Mouse (Mus musculus): ENCODE results near the gene Fam149b. TPM values are rescaled to one million over a fixed set of nuclear protein-coding genes. Genes with fewer than 3 reads are reported as not detected.
A peak's percentile ranks its signal among the peaks of the same experiment; 100 is the strongest.

Fam149b gene
- total RNA-seq, 4 experiments from 2014 or later: 30.1 to 32.7 (median 30.5) TPM

DNA sequence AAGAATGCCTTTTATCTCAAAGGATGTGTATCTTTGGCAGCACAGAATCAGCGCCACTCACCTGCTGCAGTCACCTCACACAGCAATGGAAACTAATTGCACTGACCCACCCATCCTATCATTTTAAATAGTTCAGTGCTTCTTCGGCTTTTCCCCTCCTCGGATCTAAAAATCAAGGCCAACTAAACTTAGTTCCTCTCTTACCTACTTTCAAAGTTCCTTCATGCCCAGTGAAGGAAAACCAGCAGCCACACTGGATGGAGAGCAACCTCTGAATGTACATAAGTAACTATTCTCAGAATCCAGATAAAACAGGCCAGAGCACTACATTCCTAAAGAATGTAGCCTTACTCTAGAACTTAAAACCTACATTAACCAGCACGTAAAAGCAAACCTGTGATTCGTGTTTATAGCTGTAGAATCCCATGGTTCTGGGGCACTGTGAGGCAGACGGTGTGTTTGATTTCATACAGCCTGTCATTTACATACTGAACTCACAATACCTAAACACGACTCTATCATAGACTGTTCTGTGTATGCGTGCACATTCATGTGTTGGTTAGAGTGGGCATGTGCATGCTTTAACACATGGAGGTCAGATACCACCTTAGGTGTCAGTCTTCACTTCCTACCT is 41.6 kb downstream of the Fam149b start:
- DNase-seq (ENCODE audit: low spot score): no peak

DNA sequence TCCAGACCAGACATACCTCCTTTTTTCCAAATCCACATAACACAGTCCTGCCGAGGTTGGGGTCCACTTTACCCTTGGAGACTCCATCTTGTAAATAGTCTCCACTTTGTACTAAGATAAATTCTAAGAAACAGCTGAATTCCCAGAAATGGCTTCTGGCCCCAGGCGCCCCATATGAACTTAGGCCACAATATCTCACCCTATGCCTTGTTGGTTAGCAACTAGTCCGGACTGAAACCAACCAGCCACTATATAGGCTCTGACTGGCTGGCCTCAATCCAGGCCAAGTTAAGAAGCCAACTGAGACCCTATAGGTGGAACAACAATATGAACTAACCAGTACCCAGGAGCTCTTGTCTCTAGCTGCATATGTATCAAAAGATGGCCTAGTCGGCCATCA is 44.4 kb downstream of the Fam149b start:
- DNase-seq (ENCODE audit: low spot score): no peak

- DNase-seq (ENCODE audit: low spot score): peak; percentile 94
Measured at GRCm38 (mm10) chr14:20393205-20393913, 45.4 kb downstream of the Fam149b start, which contains the start of gene Mrps16. Gene Mrps16, minus strand, starts transcription at chr14:20393634.

- no peak for DNase-seq (ENCODE audit: low spot score)
Measured at GRCm38 (mm10) chr14:20397220-20397619, 49.3 kb downstream of the Fam149b start.

DNA sequence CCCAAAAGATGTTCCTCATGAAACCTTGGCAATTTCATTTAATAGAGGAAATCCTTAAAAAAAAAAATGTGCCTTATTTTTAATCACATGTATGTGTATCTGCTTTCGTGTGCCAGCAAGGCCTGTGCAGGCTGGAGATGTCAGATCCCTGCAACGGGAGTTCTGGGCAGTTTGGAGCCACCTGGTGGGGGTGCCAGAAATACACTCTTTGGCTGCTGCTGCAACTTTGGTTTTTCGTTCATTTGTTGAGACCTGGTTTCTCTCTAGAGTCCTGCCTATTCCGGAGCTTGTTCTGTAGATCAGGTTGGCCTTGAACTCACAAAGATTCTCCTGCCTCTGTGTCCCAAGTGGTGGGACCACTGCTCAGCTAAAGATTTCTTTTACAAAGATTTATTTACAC is 50.9 kb downstream of the Fam149b start:
- DNase-seq (ENCODE audit: low spot score): no peak

DNA sequence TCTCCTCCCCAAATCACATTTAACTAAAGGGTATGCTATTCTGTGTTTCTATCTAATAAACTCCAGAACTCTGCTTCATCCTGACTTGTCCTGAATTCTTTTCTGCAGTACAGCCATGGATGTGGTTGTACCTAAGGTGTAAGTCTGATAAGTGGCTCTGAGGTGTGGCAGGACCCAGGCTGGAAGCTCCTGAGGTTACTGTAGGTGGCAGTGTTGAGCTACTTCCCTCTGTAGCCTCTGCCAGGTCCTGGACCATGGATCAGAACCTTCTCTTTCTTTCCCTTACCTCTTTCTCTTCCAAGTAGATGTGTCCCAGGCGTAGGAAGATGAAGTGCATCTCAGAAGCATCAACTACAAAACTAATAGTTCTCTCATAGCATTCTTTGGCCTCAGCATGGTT is 52.1 kb downstream of the Fam149b start:
- DNase-seq (ENCODE audit: low spot score): no peak

DNA sequence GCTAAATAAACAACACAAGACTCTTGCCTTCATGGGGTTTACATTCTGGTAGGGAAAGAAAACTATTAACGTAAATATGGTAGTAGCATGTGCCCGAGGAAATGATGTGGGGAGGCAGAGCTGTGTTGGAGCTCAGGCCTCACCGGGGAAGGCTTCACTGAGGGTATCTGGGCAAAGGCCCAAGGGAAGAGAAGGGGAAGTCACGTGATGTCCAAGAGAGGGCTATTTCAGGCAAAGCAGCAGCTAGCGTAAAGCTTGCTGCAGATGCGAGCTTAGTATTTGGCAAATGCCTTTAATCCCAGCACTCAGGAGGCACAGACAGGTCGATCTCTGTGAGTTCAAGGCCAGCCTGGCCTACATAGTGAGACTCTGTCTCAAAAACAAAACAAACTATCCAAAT is 74.3 kb downstream of the Fam149b start:
- DNase-seq (ENCODE audit: low spot score): peak; percentile 9

- no peak for DNase-seq (ENCODE audit: low spot score)
Measured at GRCm38 (mm10) chr14:20423046-20423445, 75.1 kb downstream of the Fam149b start.

DNA sequence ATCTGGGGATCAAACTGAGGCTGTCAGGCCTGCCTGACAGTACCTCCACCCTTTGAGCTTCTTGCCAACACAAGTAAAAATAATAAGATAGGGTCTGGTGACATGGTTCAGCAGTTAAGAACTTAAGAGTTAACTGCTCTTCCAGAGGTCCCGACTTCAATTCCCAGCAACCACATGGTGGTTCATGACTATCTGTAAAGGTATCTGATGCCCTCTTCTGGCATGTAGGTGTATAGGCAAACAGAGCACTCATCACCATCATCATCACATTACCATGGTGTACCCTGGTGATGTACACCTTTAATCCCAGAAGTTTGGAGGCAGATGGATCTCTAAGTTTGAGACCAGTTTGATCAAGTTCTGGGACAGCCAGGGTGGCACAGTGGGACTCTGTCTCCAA is 80.6 kb downstream of the Fam149b start:
- DNase-seq (ENCODE audit: low spot score): no peak

DNA sequence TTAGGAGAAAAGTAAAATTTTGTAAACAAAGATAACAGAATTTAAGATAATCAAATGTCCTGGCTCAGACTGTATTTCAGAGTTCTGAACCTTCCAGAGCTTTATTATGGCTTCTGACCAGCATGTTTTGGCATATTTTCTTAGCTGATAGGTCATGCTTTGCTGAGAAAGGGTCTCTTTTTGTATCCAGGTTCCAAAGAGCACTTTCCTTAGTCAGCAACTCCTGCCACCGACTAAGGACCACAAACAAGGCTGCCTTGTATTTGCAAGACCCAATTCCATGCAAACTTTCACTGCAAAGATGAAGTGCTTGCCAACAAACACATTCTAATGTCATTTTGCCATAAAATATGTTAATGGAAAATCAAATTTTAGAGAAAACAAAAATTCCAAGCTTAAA is 81.9 kb downstream of the Fam149b start:
- DNase-seq (ENCODE audit: low spot score): no peak

- DNase-seq (ENCODE audit: low spot score): no peak
Measured at GRCm38 (mm10) chr14:20431726-20432125, 83.8 kb downstream of the Fam149b start.

DNA sequence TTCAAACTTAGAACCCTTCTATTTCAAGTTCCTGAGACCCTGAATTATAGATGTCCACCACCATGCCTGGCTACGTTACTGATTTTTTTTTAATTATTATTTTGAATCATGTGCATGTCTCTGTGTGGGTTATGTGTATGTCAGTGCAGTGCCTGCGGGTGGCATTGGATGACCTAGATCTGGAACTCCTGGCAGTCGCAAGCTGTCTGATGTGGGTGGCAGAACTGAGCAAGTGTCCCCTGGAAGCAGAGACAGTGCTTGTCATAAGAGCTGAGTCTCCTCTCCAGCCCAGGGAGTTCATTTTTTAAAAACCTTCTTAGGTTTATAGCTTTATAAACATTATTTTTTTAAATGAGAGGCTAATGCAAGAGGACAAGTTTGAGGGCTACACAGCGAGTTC is 84.5 kb downstream of the Fam149b start:
- DNase-seq (ENCODE audit: low spot score): no peak

Other genes starting within 250 kb of the Fam149b start
- 1 to 10 TPM; 2.6 to 3.2 (median 2.7) TPM for gene Saysd1, start 209.6 kb upstream of the Fam149b start, total RNA-seq (2022)
- gene Kcnk5, start 166.4 kb upstream of the Fam149b start, total RNA-seq (2022): 1 to 10 TPM in 1 of 4 experiments, under 1 TPM in 3; 0.52 to 1.3 (median 0.75) TPM
- gene Kcnk16, start 79.0 kb upstream of the Fam149b start, total RNA-seq (2022): not detected
- gene Nudt13, start 53.5 kb upstream of the Fam149b start, total RNA-seq (2022): 10 to 100 TPM; 35.5 to 58.5 (median 43.4) TPM
- 10 to 100 TPM; 38.3 to 42.0 (median 39.9) TPM for gene Ecd, start within 50 bp of the Fam149b start, total RNA-seq (2022)
- gene Dnajc9, start 40.7 kb downstream of the Fam149b start, total RNA-seq (2022): 10 to 100 TPM; 10.7 to 13.7 (median 12.1) TPM
- gene Mrps16, start 45.5 kb downstream of the Fam149b start, total RNA-seq (2022): 10 to 100 TPM; 75.0 to 83.1 (median 78.0) TPM
- gene Cfap70, start 104.1 kb downstream of the Fam149b start, total RNA-seq (2022): not detected
- 10 to 100 TPM; 49.3 to 61.6 (median 56.0) TPM for gene Anxa7, start 132.0 kb downstream of the Fam149b start, total RNA-seq (2022)
- gene Mss51, start 148.7 kb downstream of the Fam149b start, total RNA-seq (2022): under 1 TPM; 0.31 to 0.65 (median 0.38) TPM
- gene Ppp3cb, start 198.4 kb downstream of the Fam149b start, total RNA-seq (2022): 10 to 100 TPM; 64.5 to 69.8 (median 69.3) TPM

Measured in heart, adult 8-10 months (tissue).